Mouse (Mus musculus): ENCODE measurements around the gene Mrnip.

- no peak for TF ChIP-seq CTCF (conservative IDR thresholded peaks at IDR 0.05; ENCODE audit: low read length)
- no peak for TF ChIP-seq POU5F1 (IDR thresholded peaks at IDR 0.05; ENCODE audit: borderline replicate concordance, low read length)
Measured at GRCm38 (mm10) chr11:50200613-50201012, 26.4 kb downstream of the Mrnip start.
